Mouse (Mus musculus) CH12.LX (cell line): ENCODE results near the gene Aldh1a7. TPM values are rescaled to one million over a fixed set of nuclear protein-coding genes. Genes with fewer than 3 reads are reported as not detected.

ENCODE experiments used
- DNase-seq: peaks from one replicate; pipeline ENCODE4 v3.0.0-alpha.2; 2013; ENCODE audit errors: extremely low read depth
- H3K27ac ChIP-seq: 2 replicates; pipeline ENCODE4 v1.5.1; 2012; ENCODE audit warnings: low read depth, mild to moderate bottlenecking, control low read depth, moderate library complexity; ENCODE audit not compliant: insufficient read depth
- H3K27me3 ChIP-seq: replicated peaks from 2 replicates; pipeline ENCODE3; 2012; ENCODE audit warnings: inconsistent platforms
- H3K36me3 ChIP-seq, 2 experiments: replicated peaks in 1 of 2; 2 replicates each; pipeline versions ENCODE3 to v1.6.1; 2012; ENCODE audit warnings: inconsistent platforms in 1 of 2, low read length in 1 of 2, mild to moderate bottlenecking in 1 of 2, mixed read lengths in 1 of 2, moderate library complexity in 1 of 2; ENCODE audit not compliant: control insufficient read depth in 1 of 2, insufficient read depth in 1 of 2
- H3K4me1 ChIP-seq, 2 experiments: 2 replicates each; pipeline ENCODE4 v1.6.1; 2012; ENCODE audit warnings: inconsistent platforms in 1 of 2, moderate library complexity in 1 of 2; ENCODE audit not compliant: insufficient read depth in 2 of 2, control insufficient read depth in 1 of 2
- H3K4me2 ChIP-seq: 2 replicates; pipeline ENCODE4 v1.6.1; 2012; ENCODE audit warnings: low read depth, mild to moderate bottlenecking, control low read depth; ENCODE audit not compliant: poor library complexity, insufficient read depth, severe bottlenecking
- H3K4me3 ChIP-seq, 3 experiments: fragments of 150-350 bp in 1 of 3; sonication (generic) in 1 of 3; replicated peaks in 1 of 3; 2 replicates each; pipeline versions ENCODE3 to v1.5.1; 2011 to 2012; ENCODE audit warnings: low read depth in 2 of 3, low read length in 2 of 3, mild to moderate bottlenecking in 2 of 3, moderate library complexity in 2 of 3, control low read depth in 1 of 3, improper control_type of control experiment in 1 of 3, inconsistent platforms in 1 of 3, mixed read lengths in 1 of 3; ENCODE audit not compliant: poor library complexity in 1 of 3
- H3K79me2 ChIP-seq: replicated peaks from 2 replicates; pipeline ENCODE4 v1.6.1; 2012; ENCODE audit warnings: mild to moderate bottlenecking, moderate library complexity; ENCODE audit not compliant: control insufficient read depth, poor library complexity, insufficient read depth, severe bottlenecking; ENCODE audit errors: extremely low read depth
- H3K9ac ChIP-seq: 2 replicates; pipeline ENCODE4 v1.6.1; 2012; ENCODE audit warnings: low read depth, mild to moderate bottlenecking, control low read depth, moderate library complexity; ENCODE audit not compliant: insufficient read depth
- H3K9me3 ChIP-seq: replicated peaks from 2 replicates; pipeline ENCODE3; 2012; ENCODE audit warnings: low read length, inconsistent platforms, mixed read lengths
- CTCF ChIP-seq, 2 experiments: IDR thresholded peaks in 1 of 2; conservative IDR thresholded peaks in 1 of 2; 2 replicates each; pipeline ENCODE4 v1.5.1; 2011 to 2012; ENCODE audit warnings: low read depth in 2 of 2, low read length in 2 of 2, improper control_type of control experiment in 1 of 2, inconsistent platforms in 1 of 2, mild to moderate bottlenecking in 1 of 2, moderate library complexity in 1 of 2
- SMC3 ChIP-seq: IDR thresholded peaks from 2 replicates; pipeline ENCODE4 v1.6.1; 2011; ENCODE audit warnings: low read depth, low read length, improper control_type of control experiment
- dilution Hi-C: fragments of 300-500 bp; cut with MboI; formaldehyde crosslinking; loops from 2 replicates; pipeline ENCODE4 v1.14.3; 2020; ENCODE audit warnings: low sequenced_read_pairs; ENCODE audit not compliant: extremely low pct_unique_long_range_greater_than_20kb, extremely low pct_ligation_motif_present
- in situ Hi-C: fragments of 300-500 bp; cut with MboI; formaldehyde crosslinking; loops from 3 replicates; pipeline ENCODE4 v1.14.3; 2019; ENCODE audit warnings: low sequenced_read_pairs, low pct_ligation_motif_present, low pct_unique_long_range_greater_than_20kb, mixed read lengths
- polyA plus RNA-seq: library from polyadenylated mRNA; unstranded; fragments of >175 nt; gene quantifications from 2 replicates; pipeline ENCODE4 v1.2.1, GENCODE M21; 2012; ENCODE audit warnings: low read depth; ENCODE audit not compliant: insufficient read length
- total RNA-seq, 2 experiments: library from RNA; depleted of rRNA; stranded (reverse); fragments of 300-350 nt in 1 of 2; fragments of >200 nt in 1 of 2; gene quantifications; 2 replicates each; pipeline ENCODE4 v1.2.3; 2012 to 2014

The Aldh1a7 gene
- total and polyA plus RNA-seq, 3 experiments: 0.47 to 2.3 (median 1.2) TPM

GRCm38 (mm10) chr19:20644346-20644745, 83.0 kb downstream of the Aldh1a7 start:
- H3K27me3 ChIP-seq: no peaks in the 10 kb centered on the region
- H3K27ac ChIP-seq: no peak overlapping the region
- TF ChIP-seq CTCF (conservative IDR thresholded peaks at IDR 0.05 in 1 of 2, IDR thresholded peaks at IDR 0.05 in 1 of 2; ENCODE audit: low read depth in 2 of 2, low read length in 2 of 2): peak in 1 of 2 experiments; percentile 16; a peak in 2 of 4 replicates
- no peak for TF ChIP-seq SMC3
- TF ChIP-seq, all 38 proteins: peak for 1
- in situ Hi-C loops: no loop called here
- Histone ChIP-seq H3K9ac (no peak overlapping the region), H3K4me3 (no peak overlapping the region), H3K9me3 (no peaks in the 10 kb centered on the region), H3K36me3 (no peaks in the 10 kb centered on the region), H3K79me2 (no peaks in the 10 kb centered on the region), H3K4me1 (no peaks in the 10 kb centered on the region), H3K4me2 (no peak overlapping the region)
- dilution Hi-C loops: no loop called here
- DNase-seq: peak; percentile 2

Other genes starting within 250 kb of the Aldh1a7 start
- 0.17 and 0.21 TPM in 2 replicates for gene Aldh1a1, start 234.8 kb downstream of the Aldh1a7 start, total RNA-seq (2012; rRNA removed)
- 0.99 and 1.3 TPM in 2 replicates for gene Aldh1a1, start 234.8 kb downstream of the Aldh1a7 start, total RNA-seq (2014; rRNA removed)
- 1.1 TPM in 2 replicates for gene Aldh1a1, start 234.8 kb downstream of the Aldh1a7 start, polyA plus RNA-seq
- not detected in 2 replicates for gene Tmc1, start 226.6 kb upstream of the Aldh1a7 start, total RNA-seq (2012; rRNA removed)
- 0.11 and 0.15 TPM in 2 replicates for gene Tmc1, start 226.6 kb upstream of the Aldh1a7 start, total RNA-seq (2014; rRNA removed)
- 0.05 and 0.27 TPM in 2 replicates for gene Tmc1, start 226.6 kb upstream of the Aldh1a7 start, polyA plus RNA-seq